Mouse (Mus musculus) thymus, postnatal 4 days (tissue): Measurements from ENCODE around the gene Dlg4.
A peak's percentile ranks its signal among the peaks of the same experiment; 100 is the strongest.

Experiments
- DNase-seq: peaks from one replicate; pipeline ENCODE4 v3.0.0; 2021

Dlg4 gene

GRCm38 (mm10) chr11:70016669-70017068, at the start of gene Dlg4:
TSS of gene Dlg4 (plus strand) at chr11:70016942.
- no peak for DNase-seq

GRCm38 (mm10) chr11:69968793-69969192, 47.9 kb upstream of the Dlg4 start:
- DNase-seq, result no peak

DNA sequence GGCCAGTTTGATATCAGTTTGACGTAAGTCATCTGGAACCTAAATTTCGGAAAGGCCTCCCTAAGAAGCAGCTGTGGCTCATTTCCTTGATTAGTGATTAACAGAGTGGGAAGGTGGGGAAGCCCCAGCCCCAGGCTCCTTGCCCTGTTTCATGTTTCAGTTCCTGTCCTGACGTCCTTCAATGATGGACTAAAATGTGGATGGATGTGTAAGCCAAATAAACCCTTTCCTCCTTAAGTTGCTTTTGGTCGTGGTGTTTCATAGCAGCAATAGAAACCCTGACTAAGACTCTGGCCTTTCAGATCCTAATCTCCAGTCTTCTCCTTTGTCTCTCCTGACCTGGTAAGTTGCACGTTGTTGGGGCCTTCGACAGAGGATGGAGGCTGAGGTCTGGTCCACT, 46.5 kb upstream of the Dlg4 start:
- DNase-seq, result no peak

GRCm38 (mm10) chr11:69970775-69971174, 46.0 kb upstream of the Dlg4 start:
- DNase-seq, result no peak

DNA sequence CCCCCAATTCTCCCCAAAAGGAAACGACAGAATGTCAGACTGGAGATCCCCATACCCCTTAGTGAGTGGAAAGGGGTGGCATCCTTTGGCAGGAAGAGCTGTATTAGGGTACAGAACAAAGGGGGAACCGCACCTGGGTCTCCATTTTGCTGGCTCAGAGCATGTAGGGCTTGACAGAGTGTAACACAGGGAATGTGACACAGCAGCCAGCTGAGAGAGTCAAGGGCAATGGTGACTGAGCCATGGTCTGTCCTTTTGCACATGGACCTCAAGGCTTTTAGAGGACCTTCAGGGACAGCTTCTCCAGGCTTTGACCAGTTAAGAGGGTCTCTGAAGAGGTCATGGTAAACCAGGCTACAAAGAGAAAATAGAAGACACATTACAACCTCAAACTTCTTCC, 41.8 kb upstream of the Dlg4 start:
- no peak for DNase-seq

DNA sequence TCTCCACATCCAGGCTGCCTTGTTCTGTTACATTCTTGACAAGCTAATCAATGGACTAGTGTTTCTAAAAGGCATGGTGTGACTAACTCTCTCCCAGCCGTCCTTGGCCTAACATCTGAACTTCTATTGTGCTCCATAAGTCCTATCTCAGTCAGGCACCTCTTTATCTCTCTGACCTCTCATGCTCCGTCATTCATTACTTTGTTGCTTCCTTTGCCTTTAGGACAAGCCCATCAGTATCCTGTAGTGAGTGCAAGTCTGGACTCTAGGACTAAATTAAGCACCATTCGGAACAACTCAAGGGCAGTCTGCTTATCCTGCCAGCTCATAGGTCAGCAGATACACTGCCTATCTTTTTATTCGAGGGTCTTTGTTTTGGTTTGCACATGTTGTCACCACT, 40.5 kb upstream of the Dlg4 start:
- DNase-seq, result no peak

GRCm38 (mm10) chr11:69979827-69980195, 36.9 kb upstream of the Dlg4 start:
- DNase-seq, result no peak

DNA sequence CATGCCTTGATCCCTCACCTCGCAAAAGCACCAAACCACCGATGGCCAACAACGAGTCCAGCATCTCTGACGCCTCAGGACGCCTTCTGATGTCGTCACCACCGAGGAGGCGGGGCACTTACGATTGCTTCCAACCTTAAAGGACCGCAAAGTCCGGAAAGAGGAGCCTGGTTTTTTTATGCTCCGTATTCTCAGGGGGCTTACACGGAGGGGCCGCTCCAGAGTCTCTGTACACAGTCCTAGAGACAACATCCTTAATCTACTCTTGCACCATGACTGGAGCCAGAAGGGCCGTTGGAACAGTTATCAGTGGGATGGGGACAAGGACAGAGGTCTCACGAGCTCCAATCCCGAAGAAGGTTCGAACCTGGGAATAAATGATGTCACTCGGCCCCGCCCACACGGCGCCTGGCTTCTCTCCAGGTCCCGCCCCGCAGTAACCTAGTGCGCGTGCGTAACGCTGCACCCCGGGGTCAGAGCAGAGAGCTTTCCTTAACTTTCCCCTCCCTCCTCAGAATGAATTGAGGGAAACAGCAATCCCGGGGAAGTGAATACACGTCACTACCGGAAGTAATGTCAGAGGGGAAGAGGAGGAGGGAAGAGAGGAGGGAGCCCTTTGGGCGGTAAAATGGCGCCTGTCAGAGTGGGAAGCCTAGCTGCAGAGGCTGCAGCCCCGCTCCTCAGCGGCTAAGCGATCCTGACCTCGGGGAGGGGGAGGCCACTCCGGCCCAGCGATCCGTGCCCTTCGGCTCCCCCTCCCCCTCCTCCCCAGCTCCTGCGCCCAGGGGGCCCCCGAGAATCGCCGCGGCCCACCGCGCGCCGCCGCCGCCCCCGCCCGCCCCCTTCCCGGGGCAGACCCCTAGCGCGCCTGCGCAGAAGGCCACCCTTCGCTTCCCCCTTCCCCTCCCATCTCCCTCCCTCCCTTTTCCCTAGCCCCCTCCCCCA, 36.3 kb upstream of the Dlg4 start:
- peak; percentile 92 for DNase-seq

DNA sequence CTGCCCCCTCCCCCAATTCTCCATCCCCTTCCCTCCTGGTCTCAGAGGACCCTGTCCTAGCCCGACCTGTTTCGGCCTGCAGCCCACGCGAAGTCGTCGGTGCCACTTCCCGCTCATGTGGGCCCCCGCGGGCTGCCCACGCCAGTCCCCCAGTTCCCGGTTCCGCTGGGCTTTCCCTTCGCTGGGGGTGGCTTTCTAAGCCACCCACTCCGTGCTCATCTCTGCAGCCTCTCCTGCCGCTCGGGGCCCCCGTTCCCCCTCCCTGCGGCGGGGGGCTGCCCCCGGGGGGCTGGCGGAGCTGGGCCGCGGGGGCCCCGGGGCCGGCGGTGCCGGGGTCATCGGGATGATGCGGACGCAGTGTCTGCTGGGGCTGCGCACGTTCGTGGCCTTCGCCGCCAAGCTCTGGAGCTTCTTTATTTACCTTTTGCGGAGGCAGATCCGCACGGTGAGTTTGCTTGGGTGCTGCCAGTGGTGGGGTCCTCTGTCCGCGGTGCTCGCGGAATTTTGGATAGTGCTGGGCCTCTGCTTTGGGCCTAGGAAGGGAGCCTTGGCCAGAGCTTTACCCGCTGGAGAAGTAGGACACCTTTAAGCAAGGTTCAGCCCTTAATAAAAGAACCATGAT, 35.5 kb upstream of the Dlg4 start, which contains the start of gene Ctdnep1:
Gene Ctdnep1, plus strand, starts transcription at position 16 of the 622 bp plus-strand sequence.
- DNase-seq, result peak; percentile 62

DNA sequence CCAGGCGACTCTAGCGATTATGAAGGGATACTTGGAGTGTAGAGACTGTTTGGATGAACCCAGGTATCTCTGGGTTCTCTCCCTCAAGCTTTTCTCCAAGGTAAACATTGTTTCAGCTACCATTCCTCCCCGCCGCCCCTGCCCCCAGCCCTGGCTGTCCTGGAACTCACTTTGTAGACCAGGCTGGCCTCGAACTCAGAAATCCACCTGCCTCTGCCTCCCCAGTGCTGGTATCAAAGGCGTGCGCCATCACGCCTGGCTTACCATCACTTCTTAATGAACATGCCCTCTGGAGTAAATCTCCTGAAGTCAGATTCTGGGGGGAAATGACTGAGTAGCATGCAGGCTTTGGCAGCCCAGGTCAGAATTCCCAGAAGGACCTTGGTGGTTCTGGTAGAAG, 34.5 kb upstream of the Dlg4 start, which contains the start of gene Elp5:
Gene Elp5, minus strand, starts transcription at position 293 of the 400 bp plus-strand sequence.
- peak; percentile 22 for DNase-seq

DNA sequence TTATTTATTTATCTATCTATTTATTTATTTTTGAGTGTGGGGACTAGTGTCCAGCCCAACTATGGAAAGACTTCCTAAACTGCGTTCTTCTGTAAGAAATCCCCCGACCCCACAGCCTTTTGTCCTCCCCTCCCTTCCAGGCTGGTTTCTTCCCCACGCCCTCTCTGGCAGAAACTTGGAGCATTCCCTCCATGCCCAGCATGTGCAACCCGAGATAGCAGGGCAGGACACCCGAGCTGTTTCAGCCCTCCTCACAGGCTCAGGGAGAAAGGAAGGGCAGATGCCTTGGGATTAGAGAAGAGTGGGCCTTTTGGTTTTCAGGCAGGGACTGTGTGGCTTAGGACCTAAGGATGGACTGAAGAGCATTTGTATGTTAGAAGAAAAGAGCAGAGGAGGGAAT, 33.9 kb upstream of the Dlg4 start:
- no peak for DNase-seq

- no peak for DNase-seq
These were observed 33.4 kb upstream of the Dlg4 start for GRCm38 (mm10) chr11:69983377-69983776.

DNA sequence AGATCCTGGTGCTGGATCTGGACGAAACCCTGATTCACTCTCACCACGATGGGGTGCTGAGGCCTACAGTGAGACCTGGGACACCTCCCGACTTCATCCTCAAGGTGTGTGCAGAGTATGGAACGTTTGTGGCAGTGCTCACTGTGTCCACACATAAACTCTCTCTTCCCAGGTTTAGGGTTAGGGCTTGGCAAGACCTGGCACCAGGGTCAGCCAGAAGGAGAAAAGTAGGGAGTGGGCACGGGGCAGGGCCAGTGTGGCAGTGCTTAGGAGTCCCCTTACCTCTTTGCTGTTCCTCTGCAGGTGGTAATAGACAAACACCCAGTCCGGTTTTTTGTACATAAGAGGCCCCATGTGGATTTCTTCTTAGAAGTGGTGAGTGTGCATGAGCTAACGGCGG, 32.3 kb upstream of the Dlg4 start:
- DNase-seq, result no peak

DNA sequence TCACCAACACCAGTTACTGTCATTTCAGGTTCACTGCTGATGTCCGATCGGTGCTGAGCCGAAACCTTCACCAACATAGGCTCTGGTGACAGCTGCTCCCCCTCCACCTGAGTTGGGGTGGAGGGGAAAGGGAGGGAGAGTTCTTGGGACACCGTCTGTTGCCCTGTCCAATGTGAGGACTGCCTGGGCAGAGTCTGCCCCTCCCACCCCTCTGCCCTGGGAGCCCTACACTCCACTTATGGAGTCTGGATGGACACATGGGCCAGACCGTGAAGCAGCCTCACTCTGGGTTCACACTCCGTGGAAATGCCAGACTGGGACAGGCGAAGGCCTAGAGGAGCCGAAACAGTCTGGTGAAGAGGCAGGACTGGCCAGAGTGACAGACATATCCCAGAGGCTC, 26.8 kb upstream of the Dlg4 start:
- DNase-seq, result no peak

DNA sequence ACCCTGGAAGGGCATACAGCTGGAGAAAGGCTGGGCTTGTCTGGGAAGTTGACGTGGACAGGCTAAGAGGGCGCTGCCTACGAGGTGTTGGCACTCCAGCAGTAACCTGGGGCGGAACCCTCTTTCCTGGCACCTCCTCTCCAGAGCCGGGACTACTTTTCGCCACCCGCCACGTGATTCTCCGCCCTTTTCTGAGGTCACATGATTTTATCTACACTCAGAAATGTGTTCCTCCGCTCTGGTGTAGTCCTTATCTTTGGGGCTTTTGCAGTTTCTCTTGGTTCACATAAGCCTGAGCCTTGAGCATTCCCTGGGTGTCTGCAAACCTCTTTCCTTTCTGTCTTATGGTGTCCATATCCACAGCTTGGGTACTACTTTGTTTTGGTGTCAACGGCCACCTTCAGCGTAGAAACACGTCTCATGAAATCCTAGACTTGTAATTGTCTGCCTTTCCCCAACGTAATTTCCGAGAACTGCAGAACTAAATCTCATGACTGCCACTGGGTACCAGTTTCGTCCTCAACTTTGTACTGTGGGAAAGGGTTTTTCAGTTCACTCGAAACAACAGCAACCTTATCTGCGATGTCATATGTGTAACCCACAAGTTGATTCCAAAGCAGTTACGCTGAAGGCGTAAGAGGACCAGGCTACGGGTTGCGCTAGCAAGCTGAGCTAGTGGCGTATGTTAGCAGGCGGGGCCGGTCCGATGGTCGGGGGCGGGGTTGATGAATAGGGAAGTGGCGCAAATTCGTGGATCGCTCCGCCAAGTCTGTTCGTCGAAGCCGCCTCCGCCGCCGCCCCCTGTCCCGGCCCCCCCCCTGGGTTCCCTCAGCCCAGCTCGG, 25.7 kb upstream of the Dlg4 start, which contains the start of gene Gabarap:
Gene Gabarap, plus strand, starts transcription at position 294 of the 842 bp plus-strand sequence.
- DNase-seq, result peak; percentile 96

- no peak for DNase-seq
These were observed 25.0 kb upstream of the Dlg4 start for GRCm38 (mm10) chr11:69991711-69992110.

GRCm38 (mm10) chr11:69992396-69992795, 24.3 kb upstream of the Dlg4 start:
- DNase-seq, result peak; percentile 23

- DNase-seq, result no peak
These were observed 23.8 kb upstream of the Dlg4 start for GRCm38 (mm10) chr11:69992932-69993331.

GRCm38 (mm10) chr11:69994401-69995090, 22.2 kb upstream of the Dlg4 start:
- no peak for DNase-seq

- peak; percentile 95 for DNase-seq
These were observed 21.3 kb upstream of the Dlg4 start, which contains the start of gene Phf23 for GRCm38 (mm10) chr11:69995391-69995960. TSS of gene Phf23 (plus strand) at chr11:69995777.

- DNase-seq, result peak; percentile 83
These were observed 20.3 kb upstream of the Dlg4 start for GRCm38 (mm10) chr11:69996161-69997061.
